Mouse (Mus musculus) 3134 (cell line): Measurements from ENCODE around the gene Trp53i13.
"Not testable (repeated sequence)": the region's sequence is repeated elsewhere in the genome, so short reads cannot be mapped to it uniquely, and the experiment has no call there.

ENCODE experiments used
- DNase-seq: peaks from one replicate; pipeline ENCODE4 v3.0.0-alpha.2; 2011; ENCODE audit warnings: low spot score; ENCODE audit not compliant: insufficient read length; ENCODE audit errors: extremely low read depth

The Trp53i13 gene

DNA sequence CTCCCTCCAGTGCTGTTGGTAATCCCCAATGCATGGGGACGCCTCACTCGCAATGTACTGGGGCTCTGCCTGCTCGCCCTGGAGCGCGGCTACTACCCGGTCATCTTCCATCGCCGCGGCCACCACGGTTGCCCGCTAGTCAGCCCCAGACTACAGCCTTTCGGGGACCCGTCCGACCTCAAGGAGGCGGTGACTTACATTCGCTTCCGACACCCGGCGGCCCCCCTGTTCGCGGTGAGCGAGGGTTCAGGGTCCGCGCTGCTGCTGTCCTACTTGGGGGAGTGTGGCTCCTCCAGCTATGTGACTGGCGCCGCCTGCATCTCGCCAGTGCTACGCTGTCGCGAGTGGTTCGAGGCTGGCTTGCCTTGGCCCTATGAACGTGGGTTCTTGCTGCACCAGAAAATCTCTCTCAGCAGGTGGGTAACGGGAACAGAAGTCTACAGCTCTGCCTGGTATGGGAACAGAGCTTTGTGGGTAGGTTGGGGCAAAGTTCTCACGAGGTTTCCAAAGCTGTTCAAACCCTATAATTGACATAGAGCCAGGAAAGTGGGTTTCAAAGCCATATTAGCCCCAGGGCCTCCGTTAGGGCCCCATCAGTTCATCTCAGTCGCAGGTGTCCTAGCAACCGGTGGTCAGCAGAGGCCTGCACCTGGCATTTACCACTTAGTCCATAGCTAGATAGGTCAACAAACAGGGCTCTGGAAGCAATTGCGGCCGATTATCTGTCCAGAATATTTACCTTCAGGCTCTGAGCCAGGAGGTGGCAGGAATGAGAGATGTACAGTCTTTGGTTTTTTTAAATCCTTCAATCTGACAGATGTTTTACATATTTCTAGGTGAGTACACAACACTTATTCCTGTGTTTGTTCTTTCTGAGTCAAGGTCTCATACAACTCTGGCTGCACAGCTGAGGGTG lies at the start of gene Trp53i13:
TSS of gene Trp53i13 (minus strand) at position 344 of the 916 bp plus-strand sequence.
- DNase-seq, result no peak

DNA sequence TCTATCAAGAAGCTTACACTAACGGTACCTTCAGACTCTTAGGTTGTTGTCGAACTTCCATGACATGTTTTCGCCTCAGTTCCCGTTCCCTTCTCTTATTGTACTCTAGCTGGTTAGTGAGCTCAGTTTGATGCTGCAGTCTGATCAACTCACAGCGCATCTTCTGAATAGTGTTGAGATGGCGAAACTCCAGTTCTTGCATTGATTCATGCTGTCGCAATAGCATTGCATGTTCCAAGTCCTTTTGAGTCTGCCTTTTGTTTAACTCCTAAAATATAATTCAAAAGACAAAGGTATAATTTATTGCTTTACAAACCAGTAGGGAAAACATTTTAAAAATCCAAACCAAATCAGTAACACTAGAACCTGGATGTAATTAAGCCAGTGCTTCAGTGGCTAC lies 29.5 kb upstream of the Trp53i13 start:
- no peak for DNase-seq

DNA sequence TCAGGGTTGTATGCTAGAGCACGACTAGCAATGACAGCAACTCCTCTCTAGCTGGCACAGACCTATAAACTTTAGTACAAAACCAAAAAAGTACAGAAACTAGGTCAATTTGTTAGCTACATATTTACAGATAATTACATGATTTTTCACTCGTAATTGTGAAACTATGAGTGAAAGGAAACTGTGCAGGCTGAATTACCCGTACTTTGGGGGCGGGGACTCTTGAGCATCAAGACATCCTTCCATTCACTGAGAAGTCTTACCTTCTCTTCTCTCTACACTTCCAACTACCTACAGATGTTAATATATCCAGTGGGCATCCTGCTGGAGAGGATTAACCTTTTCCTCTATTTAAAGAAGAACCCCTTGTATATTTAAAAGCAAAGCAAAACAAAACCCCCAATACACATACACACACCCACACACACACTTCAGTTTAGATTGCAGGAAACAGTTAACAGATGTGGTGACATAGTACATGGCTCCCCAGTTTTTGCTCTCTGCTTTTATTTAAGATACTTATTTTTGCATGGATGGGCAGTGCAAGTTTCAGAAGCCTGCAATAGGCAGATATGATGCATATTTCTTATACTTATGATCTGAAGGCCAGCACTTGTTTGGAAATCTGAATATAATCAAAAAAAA lies 16.5 kb upstream of the Trp53i13 start:
- DNase-seq, result no peak

DNA sequence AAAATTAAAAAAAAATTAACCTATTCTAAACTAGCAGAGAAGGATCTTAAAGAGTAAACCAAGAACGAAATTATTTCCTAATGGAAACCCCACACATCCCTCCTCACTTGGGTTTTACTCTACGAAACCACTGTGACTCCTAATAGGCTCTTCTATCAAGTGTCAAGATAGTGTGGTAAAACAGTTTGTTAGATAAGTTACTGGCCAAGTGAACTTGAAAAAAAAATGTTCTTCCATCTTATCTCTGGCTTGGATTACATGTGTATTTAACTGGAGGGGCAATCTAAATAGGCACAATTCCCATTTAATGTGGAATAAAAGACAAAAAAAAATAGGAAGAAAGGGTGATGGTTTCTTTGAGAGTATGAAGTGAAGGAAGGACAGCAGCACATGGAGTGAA lies 15.1 kb upstream of the Trp53i13 start:
- DNase-seq, result no peak

DNA sequence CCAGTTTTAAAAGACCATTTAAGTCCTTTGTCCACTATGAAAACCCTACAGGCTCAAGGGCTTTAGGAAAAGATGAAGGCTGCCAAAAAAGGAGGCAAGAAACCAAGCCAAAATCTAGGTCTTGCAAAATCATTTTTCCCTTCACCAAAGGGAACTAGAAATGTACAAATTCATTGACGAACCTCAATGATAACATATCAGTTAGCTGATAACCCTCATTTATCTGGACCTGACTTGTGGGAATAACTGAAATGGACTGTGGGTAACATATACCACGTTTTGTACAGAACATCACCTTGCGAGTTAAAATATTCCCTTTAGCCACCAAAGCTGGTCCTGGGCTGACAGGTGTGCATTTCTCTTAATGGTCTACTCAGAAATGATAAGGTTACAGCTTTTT lies 13.9 kb upstream of the Trp53i13 start:
- no peak for DNase-seq

DNA sequence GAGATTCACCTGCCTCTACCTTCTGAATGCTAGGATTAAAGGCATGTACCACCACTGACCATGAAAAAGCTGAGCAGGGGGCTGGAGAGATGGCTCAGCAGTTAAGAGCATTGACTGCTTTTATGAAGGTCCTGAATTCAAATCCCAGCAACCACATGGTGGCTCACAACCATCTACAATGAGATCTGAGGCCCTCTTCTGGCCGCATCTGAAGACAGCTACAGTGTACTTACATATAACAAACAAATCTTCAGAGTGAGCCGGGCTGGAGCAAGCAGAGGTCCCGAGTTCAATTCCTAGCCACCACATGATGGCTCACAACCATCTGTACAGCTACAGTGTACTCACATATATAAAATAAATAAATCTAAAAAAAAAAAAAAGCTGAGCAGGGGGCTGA lies 12.6 kb upstream of the Trp53i13 start:
- not testable (repeated sequence) for DNase-seq

DNA sequence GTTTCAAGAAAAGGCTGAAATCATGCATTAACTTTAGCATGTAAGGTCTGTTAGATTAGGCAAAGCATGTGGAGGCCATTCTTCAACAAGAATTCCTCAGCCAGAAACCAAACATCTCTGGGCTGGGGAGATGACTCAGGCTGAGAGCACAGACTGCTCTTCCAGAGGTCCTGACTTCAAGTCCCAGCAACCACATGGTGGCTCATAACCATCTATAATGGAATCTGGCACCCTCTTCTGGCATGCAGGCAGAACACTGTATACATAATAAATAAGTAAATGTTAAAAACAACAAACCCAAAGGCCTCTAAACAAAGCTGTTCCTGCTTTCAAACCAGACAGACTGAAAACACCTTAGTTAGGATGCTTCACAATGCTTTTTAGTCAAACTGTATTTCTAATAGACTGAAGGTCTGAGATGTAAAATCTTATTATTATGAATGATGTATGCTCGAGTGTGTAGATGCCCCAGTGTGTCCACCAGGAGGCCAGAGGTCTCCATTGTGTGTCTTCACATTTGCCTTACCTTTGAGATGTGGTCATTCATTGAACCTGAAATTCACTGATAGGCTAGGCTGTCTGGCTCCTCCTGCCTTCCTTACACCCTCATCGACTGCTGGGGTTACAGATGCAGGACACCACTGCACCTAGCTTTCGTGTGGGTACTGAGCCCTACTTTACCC lies 10.2 kb upstream of the Trp53i13 start:
- DNase-seq, result no peak

DNA sequence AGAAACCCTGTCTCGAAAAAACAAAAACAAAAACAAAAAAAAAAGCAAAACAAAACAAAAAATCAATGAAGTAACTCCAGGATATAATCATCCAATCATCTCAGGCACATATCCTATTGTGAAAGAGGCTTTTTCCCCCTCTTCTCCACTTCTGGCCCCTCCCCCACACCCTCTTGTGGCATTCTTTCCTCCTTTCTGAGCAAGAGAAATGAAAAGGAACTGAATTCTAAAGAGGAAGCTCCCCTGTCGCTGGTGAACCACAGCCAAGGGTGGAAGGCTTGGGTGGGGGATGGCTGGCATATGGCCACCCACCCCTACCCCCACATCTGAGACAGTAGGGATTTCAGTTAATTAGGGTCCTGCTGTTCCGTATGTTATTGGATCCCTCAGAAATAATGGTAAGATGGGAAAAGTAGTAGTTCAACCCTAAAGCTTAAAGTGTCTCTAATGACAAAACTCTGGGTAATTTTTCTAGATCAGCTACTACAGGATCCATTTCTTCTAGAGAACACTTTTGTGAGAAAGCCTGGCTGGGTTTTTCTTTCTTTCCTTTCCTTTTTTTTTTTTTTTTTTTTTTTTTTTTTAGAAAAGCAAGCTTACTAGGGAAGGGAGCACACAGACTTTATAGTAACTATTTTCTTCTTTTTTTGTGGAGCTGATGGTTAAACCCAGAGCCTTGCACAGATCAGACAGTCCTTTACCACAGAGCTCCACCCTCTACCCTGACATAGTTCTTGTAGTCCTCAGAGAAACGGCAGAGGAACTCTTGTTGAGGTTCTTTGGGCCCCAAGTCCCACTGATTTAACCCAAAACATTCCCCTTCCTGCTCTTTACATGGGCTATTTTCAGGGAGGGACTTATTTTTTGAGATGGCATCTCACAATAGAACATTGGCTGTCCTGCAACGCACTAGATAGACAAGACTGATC lies 5.1 kb upstream of the Trp53i13 start:
- DNase-seq, result no peak

DNA sequence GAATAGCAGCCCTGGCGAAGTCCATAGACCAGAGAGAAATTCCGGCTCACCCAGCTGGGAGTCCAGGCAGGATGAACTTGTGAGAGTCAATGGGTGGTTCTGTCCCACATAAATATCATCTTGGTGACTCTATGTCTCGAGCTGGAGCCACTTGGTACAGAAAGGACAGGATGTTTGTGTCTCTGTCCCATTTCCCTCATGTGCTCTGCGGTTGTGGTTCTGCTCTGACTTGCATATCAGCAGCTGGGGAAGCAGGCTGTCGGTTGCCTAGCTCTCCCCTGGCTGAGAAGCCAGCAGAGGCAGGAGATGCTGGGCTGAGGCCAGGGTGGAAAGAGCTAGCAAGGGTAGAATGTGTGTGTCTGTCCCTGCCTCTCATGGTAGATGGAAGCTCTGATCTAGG lies 3.3 kb upstream of the Trp53i13 start, which contains the start of gene Gm10392:
TSS of gene Gm10392 (minus strand) at position 156 of the 400 bp plus-strand sequence.
- DNase-seq, result no peak

DNA sequence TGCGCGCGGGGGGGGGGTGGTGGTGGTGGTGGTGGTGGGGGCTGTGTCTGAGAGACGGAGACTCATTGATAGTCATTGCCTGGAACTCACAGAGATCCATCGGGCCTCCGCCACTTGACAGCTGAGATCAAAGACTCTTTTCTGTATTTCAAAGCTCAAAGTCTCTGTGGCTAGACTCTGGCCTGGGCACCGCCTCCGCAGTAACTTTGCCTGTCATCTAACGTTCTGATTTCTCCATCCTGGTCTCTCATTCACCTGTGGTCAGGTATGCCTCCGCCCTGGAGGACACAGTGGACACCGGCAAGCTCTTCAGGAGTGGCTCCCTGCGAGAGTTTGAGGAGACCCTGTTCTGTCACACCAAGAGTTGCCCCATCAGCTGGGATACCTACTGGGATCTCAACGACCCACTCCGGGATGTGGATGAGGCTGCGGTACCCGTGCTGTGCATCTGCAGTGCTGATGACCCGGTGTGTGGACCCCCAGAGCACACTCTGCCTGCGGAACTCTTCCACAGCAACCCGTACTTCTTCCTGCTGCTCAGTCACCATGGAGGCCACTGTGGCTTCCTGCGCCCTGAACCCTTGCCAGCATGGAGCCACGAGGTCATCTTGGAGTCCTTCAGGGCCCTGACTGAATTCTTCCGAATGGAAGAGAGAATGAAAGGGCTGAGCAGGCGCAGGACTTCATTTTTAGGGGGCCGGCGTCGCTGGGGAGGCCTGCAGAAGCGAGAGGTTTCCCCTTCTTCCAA lies 2.4 kb upstream of the Trp53i13 start:
- DNase-seq, result no peak

DNA sequence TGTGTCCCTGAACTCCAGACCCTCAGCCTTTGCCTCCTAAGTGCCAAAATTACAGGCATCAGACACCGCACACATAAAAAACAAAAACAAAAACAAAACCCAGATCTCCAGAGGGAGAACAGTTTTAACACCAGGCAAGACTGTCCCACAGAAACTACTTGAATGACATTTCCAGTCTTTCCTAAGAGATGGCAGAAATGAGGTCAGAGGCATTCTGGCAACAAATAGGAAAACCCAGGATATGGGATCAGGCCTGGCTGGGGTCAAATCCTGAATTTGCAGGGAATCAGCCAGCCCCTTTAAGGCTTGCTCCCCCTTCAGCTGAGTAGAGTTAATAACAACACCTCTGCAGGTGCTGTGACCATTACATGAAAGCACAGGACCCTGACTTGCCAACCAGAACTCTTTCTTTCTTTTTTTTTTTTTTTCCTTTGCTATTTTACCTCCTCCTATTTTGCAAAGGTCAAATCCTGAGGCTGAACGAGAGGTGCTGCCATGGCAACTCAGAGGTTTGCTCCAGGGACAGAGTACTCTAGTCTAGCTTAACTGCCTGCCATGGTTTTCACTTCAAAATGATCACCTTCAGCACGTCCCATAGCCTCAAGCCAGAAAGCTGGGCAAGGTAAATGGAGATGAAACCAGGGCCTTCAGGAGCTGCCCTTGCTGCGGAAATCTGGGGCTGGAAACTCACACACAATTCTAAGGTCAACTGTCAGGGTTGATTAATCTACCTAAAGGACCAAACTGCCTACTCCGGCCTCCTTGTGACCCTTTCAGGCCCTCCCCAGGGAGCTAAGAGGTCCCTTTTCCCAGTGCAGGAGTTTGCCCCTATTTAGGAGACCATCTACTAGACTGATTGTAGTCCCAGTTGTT lies 1.0 kb upstream of the Trp53i13 start:
- DNase-seq, result no peak

DNA sequence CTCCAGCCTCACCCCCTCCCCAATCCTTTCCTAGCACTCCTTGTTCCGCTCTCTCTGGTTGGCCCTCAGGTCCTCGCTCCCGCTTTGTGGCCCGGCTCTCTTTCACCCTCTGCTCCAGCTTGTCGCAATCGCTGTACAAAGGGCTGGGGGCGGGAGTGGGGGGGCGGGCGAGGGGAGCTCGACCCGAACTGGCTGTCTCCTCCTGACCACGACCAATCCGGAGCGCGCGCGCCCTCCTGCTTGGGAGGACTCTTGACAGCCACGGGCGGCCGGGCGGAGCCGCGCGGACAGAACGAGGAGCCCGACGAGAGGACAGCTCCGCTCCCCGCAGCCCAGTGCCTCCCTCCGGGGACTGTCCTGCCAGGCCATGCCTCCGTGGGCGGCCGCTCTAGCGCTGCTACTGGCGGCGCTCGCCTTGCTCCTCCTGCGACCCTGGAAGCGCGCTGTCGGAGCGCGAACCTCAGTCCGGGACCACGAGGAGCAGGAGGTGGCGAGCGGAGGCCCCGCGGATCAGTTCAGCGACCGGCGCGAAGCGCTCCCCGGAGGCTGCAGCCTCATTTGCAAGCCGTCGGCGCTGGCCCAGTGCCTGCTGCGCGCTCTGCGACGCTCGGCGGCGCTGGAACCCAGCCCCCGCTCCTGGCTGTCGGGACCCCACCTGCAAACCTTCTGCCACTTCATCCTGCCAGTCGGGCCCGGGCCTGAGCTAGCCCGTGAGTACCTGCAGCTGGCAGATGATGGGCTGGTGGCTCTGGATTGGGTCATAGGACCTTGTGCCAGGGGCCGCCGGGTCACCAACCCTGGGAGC lies 746 bp downstream of the Trp53i13 start, which contains the start of gene Abhd15:
TSS of gene Abhd15 (plus strand) at position 290 of the 805 bp plus-strand sequence.
- peak; percentile 79 for DNase-seq

DNA sequence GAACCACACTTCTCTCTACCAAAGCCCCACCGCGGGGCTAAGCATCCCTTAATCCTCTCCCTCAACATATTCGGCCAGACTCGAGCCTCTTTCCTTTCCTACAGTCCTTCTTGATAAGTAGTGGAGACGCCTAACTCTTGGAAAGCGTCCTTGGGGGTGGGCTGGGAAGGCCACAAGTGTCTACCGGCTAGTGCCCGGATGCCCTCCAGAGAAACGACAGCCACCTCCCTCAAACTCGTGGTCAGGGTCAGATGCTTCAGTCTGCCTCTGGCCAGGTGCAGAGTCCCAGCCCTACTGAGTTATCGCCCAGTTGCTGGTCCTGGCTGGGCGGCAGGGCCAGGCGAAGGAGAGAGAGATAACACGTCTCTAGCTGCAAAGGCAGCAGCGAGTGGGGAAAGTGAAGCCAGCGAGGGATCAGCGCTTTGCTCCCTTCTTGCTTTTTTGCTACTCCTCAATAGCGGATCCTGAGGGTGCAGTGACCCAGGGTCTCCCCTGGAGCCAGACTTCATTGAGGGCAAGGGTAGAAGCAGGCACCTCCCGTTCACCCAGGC lies 1.4 kb downstream of the Trp53i13 start:
- DNase-seq, result peak; percentile 48

DNA sequence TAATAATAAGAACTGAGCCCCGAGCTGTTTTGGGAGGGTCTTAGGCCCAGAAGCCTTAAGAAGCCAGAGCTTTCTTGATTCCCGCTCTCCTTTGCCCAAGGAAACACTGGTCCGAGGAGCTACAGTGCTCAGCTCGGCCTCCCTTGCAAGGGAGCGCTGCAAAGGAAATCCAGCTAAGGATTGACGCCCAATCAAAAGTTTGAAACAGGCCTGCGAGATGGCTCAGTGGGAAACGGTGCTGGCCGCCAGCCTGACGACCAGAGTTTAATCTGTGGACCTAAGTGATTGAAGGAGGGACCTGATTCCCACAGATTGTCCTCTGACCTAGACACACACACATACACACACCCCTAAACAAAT lies 2.0 kb downstream of the Trp53i13 start:
- no peak for DNase-seq

DNA sequence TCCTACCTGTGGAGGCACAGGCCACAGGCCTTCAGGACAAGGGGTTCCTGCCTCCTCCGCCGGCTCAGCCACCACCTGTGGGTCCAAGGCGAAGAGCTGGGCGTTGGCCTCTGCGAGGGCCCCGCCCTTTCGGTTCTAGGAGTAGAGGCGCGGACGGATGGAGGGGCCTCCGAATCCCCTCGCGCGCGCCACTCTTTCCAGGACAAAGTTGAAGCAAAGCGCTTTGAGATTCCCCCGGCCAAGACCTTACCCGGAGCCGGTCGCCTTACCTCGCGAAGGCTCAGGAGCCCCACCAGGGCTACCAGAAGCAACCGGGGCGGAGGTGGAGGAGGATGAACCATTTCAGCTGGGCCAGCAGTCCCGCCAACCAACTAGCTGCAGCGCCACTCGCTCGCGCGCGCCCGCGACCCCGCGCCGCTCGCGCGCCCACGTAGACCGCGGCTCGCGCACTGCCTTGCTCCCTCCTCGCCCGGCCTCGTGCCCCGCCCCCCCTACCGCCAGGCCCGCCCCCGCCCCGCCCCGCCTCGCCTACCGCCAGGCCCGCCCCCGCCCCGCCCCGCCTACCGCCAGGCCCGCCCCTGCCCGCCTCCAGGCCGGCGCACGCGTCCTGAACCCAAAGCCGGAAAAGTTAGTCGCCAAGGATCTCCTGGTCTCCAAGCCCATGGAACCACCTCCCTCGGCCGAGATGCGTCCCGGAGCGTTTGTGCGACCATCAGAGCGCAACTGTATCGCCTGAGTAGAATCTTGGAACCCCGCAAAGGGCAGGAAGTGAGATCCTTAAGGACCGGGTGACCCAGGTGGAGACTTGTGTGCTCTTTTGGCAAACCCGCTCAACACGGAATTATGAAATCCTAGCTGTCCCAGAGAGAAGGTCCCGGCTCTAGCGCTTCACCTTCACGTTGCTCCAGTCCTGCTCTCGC lies 2.6 kb downstream of the Trp53i13 start:
- peak; percentile 97 for DNase-seq

DNA sequence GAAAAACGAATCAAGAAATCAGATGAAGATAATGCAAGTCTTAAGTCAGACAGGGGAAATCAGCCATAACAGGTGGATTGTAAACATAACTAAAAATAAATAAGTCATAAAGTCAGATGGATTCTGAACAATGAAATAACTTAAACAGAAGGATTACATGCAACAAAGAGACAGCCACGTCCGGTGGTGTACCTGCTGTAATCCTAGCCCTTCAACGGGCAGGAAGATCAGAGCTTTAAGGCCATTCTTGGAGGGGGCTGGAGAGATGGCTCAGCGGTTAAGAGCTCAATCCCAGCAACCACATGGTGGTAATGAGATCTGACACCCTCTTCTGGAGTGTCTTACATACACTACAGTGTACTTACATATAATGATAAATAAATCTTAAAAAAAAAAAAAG lies 4.4 kb downstream of the Trp53i13 start:
- no peak for DNase-seq
